Mouse (Mus musculus): Measurements from ENCODE around the gene Gm45753.

DNA sequence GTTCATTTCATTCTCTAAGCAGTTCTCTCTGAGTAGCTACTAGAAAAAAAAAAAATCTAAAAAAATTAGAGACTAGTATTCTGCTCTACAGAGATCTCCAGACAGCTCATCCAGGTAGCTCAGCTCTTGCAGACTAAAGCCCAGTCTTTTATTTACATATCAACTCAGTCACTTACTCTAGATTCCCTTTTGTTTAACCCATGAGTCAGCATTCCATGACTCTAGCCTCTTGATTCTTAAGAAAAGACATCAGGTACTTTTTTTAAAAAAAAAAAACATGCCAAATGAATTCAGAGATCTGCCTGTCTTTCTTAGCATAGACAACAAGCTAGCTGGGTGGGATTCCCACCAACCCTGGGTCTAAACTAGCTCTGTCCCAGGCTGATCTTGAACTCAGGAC lies 39.8 kb downstream of the Gm45753 start:
- TF ChIP-seq CTCF (IDR thresholded peaks at IDR 0.05; ENCODE audit: borderline replicate concordance, control insufficient read depth, extremely low read depth, insufficient read depth, low read length, poor library complexity): no peak
- no peak for TF ChIP-seq POLR2A (IDR thresholded peaks at IDR 0.05; ENCODE audit: control insufficient read depth, extremely low read depth, insufficient read depth, low read length, poor library complexity)
